Mouse (Mus musculus) midbrain, embryonic 15.5 days (tissue): ENCODE results near the gene Dennd1a. TPM values are rescaled to one million over a fixed set of nuclear protein-coding genes. Genes with fewer than 3 reads are reported as not detected.

Source experiments
- ATAC-seq: fragments of 200-750 bp; cut with Nextera tagmentation; replicated peaks from 2 replicates; pipeline ENCODE4 v1.8.0; 2017; ENCODE audit warnings: moderate TSS enrichment
- H3K27ac ChIP-seq: fragments of 300-500 bp; sonication (generic); 2 replicates; pipeline ENCODE4 v1.5.1; 2015; ENCODE audit warnings: mild to moderate bottlenecking, inconsistent platforms
- H3K27me3 ChIP-seq: fragments of 300-500 bp; sonication (generic); replicated peaks from 2 replicates; pipeline ENCODE4 v1.6.1; 2015; ENCODE audit warnings: inconsistent platforms
- H3K36me3 ChIP-seq: fragments of 300-500 bp; sonication (generic); replicated peaks from 2 replicates; pipeline ENCODE4 v1.6.1; 2015; ENCODE audit warnings: inconsistent platforms
- H3K4me1 ChIP-seq: fragments of 300-500 bp; sonication (generic); 2 replicates; pipeline ENCODE4 v1.6.1; 2015; ENCODE audit warnings: inconsistent platforms
- H3K4me2 ChIP-seq: fragments of 300-500 bp; sonication (generic); 2 replicates; pipeline ENCODE4 v1.6.1; 2015; ENCODE audit warnings: inconsistent platforms, mild to moderate bottlenecking, moderate library complexity
- H3K4me3 ChIP-seq: fragments of 300-500 bp; sonication (generic); 2 replicates; pipeline ENCODE4 v1.5.1; 2015; ENCODE audit warnings: mild to moderate bottlenecking, inconsistent platforms
- H3K9ac ChIP-seq: fragments of 300-500 bp; sonication (generic); 2 replicates; pipeline ENCODE4 v1.6.1; 2015; ENCODE audit warnings: mild to moderate bottlenecking, inconsistent platforms
- H3K9me3 ChIP-seq: fragments of 300-500 bp; sonication (generic); 2 replicates; pipeline ENCODE4 v1.6.1; 2016; ENCODE audit warnings: inconsistent platforms
- WGBS: fragments of 180-500 bp; shearing (Covaris S2); methylation state at CpG from one replicate; pipeline ENCODE4 v1.1.7; 2015; ENCODE audit warnings: mixed read lengths; 5-methylcytosine and 5-hydroxymethylcytosine counted together
- polyA plus RNA-seq: library from polyadenylated mRNA; unstranded; fragments of >200 nt; fragmentation: Nextera tagmentation; extraction: Ambion mirVana; gene quantifications from 2 replicates; pipeline ENCODE4 v1.2.1, GENCODE M21; 2015

Dennd1a gene
- polyA plus RNA-seq, 1 experiment from 2014 or later = 26.1 TPM

DNA sequence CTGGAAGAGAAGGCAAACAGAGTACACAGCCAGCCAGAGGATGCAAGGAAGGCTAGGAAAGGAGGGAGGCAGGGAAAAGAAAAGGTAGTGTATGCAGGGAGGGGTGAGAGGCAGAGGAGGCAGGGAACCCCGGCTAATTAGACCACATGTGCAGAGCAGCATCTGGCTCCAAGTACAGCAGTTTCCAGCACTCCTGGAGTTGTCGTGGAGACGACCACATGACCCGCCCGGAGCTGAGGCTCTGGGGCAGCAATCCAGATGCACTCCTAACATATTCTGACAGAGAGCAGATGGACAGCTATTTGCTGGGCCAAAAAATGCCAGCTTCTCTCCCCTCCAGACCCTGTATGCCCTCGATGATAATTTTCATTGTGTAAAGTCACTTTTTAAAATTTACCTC, 417.6 kb downstream of the Dennd1a start:
- no peak overlapping the region for H3K9ac ChIP-seq
- WGBS = 35% methylated on average over 6 of the region's 6 CpGs
- ATAC-seq = peak; percentile 62
- no peaks in the 10 kb centered on the region for H3K36me3 ChIP-seq
- no peaks in the 10 kb centered on the region for H3K27me3 ChIP-seq
- H3K4me3 ChIP-seq = no peak overlapping the region
- H3K4me2 ChIP-seq = no peak overlapping the region
- H3K27ac ChIP-seq = 0 out of 2 replicates have a peak overlapping the region, but pooled peaks have one; percentile 37
- no peaks in the 10 kb centered on the region for H3K9me3 ChIP-seq
- H3K4me1 ChIP-seq = peaks cover 6% of the 10 kb centered on the region

DNA sequence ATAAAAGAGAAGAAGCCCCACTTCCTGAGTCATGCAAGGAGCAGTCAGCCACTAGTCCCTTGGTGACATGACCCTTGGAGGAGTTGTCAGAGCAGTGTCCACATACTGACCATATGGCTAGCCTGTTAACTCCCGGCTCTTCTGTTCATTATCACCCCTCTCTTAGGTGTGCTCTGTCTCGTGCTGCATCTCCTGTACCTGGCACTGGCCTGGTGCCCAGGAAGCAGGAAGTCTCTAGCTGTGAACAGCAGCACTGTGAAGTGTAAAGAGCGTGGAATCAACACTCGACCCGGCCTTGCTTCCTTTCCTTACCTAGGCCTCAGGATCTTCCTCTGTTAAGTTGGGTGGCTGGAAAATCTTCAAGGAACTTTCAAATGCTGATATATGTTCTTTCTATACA, 419.8 kb downstream of the Dennd1a start:
- Histone ChIP-seq H3K36me3 (no peaks in the 10 kb centered on the region), H3K4me2 (no peak overlapping the region), H3K27ac (no peak overlapping the region), H3K4me1 (peaks cover 6% of the 10 kb centered on the region), H3K4me3 (no peak overlapping the region), H3K9ac (no peak overlapping the region), H3K9me3 (no peaks in the 10 kb centered on the region), H3K27me3 (no peaks in the 10 kb centered on the region)
- no peak for ATAC-seq
- WGBS = 88% methylated on average over 5 of the region's 5 CpGs

DNA sequence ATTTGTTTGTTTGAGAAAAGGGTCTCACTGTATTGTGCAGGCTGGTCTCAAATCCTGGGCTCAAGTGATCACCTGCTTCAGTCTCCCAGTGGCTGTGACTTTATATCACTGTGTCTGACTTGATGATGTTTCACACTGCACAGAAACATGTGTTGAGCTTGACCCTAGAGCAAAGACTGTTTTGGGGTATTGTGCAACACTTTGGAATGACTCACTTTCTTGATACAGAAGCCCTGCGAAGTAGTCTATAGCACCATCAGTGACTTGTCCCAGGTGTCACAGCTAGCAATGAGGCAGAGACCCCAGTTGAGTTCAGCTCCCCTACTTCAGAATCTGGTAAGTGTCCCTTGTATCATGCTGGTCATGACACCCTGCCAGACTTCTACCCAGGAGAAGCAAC, 429.7 kb downstream of the Dennd1a start:
- WGBS = 97% methylated on average over 1 of the region's 1 CpGs
- Histone ChIP-seq H3K9me3 (no peaks in the 10 kb centered on the region), H3K4me1 (no peaks in the 10 kb centered on the region), H3K36me3 (no peaks in the 10 kb centered on the region), H3K4me2 (no peak overlapping the region), H3K4me3 (no peak overlapping the region), H3K27me3 (no peaks in the 10 kb centered on the region), H3K9ac (no peak overlapping the region), H3K27ac (no peak overlapping the region)
- ATAC-seq = no peak

- ATAC-seq = no peak
- Histone ChIP-seq H3K9ac (no peak overlapping the region), H3K36me3 (no peaks in the 10 kb centered on the region), H3K4me3 (no peak overlapping the region), H3K4me2 (no peak overlapping the region), H3K27me3 (no peaks in the 10 kb centered on the region), H3K4me1 (no peaks in the 10 kb centered on the region), H3K27ac (no peak overlapping the region), H3K9me3 (no peaks in the 10 kb centered on the region)
- WGBS = 80% methylated on average over 3 of the region's 3 CpGs
Measured at GRCm38 (mm10) chr2:37856955-37857354, 430.2 kb downstream of the Dennd1a start.

- WGBS = 83% methylated on average over 2 of the region's 2 CpGs
- Histone ChIP-seq H3K4me3 (no peak overlapping the region), H3K4me1 (peaks cover 3% of the 10 kb centered on the region; the same call in 1 of the 2 replicates), H3K27me3 (no peaks in the 10 kb centered on the region), H3K27ac (no peak overlapping the region), H3K36me3 (no peaks in the 10 kb centered on the region), H3K9ac (no peak overlapping the region), H3K4me2 (no peak overlapping the region), H3K9me3 (no peaks in the 10 kb centered on the region)
- ATAC-seq = no peak
Measured at GRCm38 (mm10) chr2:37855226-37855625, 432.0 kb downstream of the Dennd1a start.

DNA sequence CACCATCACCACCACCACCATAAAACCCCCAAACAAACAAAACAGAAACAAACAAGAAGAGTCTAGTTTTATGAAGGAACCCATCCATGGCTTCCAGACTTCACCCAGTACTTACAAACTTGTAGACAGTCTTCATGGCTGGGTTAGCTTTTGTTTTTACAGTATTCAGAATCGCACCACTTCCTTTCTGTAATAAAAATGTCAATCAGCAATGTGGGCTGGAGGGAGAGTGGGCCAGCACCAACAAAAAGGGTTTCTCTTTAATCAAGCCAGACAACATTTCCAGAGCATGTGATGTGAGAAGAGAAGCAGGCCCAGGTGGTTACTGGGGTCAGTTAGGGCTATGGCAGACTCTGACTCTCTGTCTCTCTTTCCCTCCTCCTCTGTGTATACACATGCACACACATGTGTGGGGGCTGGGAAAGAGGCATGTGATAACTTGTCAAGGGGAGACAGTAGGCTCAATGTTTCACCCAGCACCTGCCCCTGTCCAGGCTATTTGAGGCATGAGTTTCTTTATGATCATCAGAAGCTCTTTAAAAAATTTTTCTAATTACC, 433.2 kb downstream of the Dennd1a start:
- Histone ChIP-seq H3K4me2 (no peak overlapping the region), H3K27me3 (no peaks in the 10 kb centered on the region), H3K9ac (no peak overlapping the region), H3K4me1 (peaks cover 3% of the 10 kb centered on the region; the same call in 1 of the 2 replicates), H3K9me3 (no peaks in the 10 kb centered on the region), H3K36me3 (no peaks in the 10 kb centered on the region), H3K4me3 (no peak overlapping the region), H3K27ac (no peak overlapping the region)
- ATAC-seq = no peak
- 98% methylated on average over 1 of the region's 1 CpGs for WGBS

DNA sequence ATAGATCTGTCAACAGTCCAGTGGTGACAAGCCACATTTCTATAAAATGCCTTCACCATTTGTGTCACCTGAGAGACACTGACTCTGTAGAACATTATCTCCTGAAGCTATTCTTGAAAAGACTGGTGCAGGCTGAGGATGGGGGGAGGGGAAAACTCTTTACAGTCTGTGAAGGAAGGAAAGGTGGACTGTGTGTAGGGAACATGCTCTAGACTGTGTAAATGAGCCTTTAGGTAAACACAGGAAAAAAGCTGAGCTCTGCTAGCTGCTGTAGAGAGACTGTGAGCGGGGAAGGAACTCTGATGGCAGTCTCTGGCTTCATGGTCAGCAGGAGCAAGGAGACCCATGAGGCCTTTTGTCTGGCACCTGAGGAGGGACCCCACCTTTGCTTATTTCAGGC, 436.6 kb downstream of the Dennd1a start:
- Histone ChIP-seq H3K27me3 (no peaks in the 10 kb centered on the region), H3K4me1 (peaks cover 3% of the 10 kb centered on the region; the same call in 1 of the 2 replicates), H3K9me3 (no peaks in the 10 kb centered on the region), H3K36me3 (no peaks in the 10 kb centered on the region), H3K4me3 (no peak overlapping the region), H3K27ac (no peak overlapping the region), H3K9ac (no peak overlapping the region), H3K4me2 (no peak overlapping the region)
- WGBS = 85% methylated on average over 1 of the region's 1 CpGs
- ATAC-seq = peak; percentile 51

- no peak overlapping the region for H3K9ac ChIP-seq
- no peak overlapping the region for H3K27ac ChIP-seq
- no peaks in the 10 kb centered on the region for H3K27me3 ChIP-seq
- no peaks in the 10 kb centered on the region for H3K36me3 ChIP-seq
- WGBS = 81% methylated on average over 3 of the region's 3 CpGs
- H3K4me2 ChIP-seq = no peak overlapping the region
- peaks cover 3% of the 10 kb centered on the region; the same call in 1 of the 2 replicates for H3K4me1 ChIP-seq
- no peak for ATAC-seq
- H3K4me3 ChIP-seq = no peak overlapping the region
- H3K9me3 ChIP-seq = no peaks in the 10 kb centered on the region
Measured at GRCm38 (mm10) chr2:37849357-37849756, 437.8 kb downstream of the Dennd1a start.

- WGBS = 16% methylated on average over 4 of the region's 4 CpGs
- H3K4me2 ChIP-seq = no peak overlapping the region
- H3K27me3 ChIP-seq = no peaks in the 10 kb centered on the region
- no peaks in the 10 kb centered on the region for H3K9me3 ChIP-seq
- peak; percentile 76 for ATAC-seq
- peak overlapping the region; percentile 27; the same call in 1 of the 2 replicates for H3K9ac ChIP-seq
- H3K4me3 ChIP-seq = no peak overlapping the region
- no peaks in the 10 kb centered on the region for H3K36me3 ChIP-seq
- H3K27ac ChIP-seq = peak overlapping the region; percentile 76
- H3K4me1 ChIP-seq = peaks cover 16% of the 10 kb centered on the region
Measured at GRCm38 (mm10) chr2:37842719-37843118, 444.5 kb downstream of the Dennd1a start.

DNA sequence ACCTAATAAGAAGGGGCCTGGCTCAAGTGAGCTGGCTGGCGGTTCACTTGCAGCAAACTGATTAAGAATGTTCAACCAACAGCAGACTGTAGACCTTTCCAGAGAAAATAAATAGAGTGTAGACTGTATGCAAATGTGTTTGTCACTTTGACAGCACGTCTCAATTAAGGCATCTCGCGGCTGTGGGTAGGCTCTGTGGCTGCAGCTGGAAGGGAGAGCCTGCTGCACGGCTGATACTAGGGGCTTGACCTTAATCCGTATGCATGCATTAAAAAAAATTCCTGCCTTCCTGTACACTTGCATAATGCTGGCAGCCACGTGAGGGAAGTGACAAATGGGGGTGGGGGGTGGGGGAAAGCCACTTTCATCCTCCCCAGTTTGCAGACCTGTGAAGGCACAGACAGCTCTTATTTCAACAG, 445.0 kb downstream of the Dennd1a start:
- 6% methylated on average over 7 of the region's 7 CpGs for WGBS
- H3K4me3 ChIP-seq = no peak overlapping the region
- H3K9ac ChIP-seq = no peak overlapping the region
- H3K4me1 ChIP-seq = peaks cover 16% of the 10 kb centered on the region
- peak; percentile 92 for ATAC-seq
- H3K27me3 ChIP-seq = no peaks in the 10 kb centered on the region
- H3K9me3 ChIP-seq = no peaks in the 10 kb centered on the region
- H3K36me3 ChIP-seq = no peaks in the 10 kb centered on the region
- H3K4me2 ChIP-seq = no peak overlapping the region
- peak overlapping the region; percentile 76 for H3K27ac ChIP-seq

DNA sequence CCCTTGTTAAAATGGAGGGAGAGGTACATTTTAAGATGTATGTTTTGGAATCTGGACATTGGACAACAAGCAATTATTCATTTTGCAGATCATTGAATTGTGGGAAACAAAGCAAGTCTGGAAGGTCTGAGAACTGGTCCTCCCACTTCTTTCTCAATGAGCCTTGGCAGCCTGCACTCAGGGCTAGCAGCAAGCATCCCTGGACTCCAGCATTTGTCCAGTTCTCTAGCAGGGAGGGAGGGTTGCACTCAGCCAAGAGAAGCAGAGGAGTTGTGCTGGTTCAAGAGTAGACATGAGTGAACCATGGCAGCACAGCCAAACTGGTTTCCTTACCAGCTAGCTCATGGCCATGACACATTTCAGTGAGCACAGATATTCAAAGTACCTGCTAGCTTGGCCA, 447.3 kb downstream of the Dennd1a start:
- Histone ChIP-seq H3K4me1 (peaks cover 16% of the 10 kb centered on the region), H3K27me3 (no peaks in the 10 kb centered on the region), H3K9me3 (no peaks in the 10 kb centered on the region), H3K4me2 (no peak overlapping the region), H3K9ac (no peak overlapping the region), H3K27ac (no peak overlapping the region), H3K4me3 (no peak overlapping the region), H3K36me3 (no peaks in the 10 kb centered on the region)
- no peak for ATAC-seq

DNA sequence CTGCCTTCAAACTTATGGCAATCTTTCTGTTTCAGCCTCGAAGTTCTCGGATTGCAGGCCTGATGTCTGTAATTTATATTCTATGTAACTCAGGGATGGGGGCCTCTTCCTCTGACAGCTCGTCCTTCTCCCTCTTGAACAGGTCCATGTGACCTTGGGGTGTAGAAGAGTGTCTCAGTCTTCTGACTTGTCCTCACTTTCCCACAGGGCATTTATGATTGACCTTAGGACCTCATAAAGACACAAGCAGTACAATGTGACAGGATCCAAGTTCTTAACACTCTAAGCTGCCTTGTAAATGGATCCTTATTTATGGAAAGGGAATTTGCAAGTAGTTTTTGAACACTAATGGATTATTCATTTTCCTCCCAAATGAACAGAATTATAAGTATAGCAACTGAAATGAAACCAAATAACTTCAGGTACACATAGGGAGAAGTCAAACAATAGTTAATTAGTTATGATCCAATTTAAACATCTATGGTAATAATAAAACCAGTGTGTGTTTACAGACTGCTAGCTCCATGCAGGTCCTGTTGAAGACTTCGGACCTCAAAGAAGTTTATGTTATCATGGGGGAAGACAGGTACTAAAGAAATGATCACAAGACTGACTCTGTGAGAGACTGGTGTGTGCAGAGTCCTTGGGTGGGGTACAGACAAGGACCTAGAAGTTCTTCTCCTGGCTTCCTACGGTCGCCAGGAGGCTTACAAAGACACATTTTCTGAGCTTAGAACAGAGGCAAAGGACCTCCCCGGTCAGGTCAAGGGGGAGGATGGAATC, 448.8 kb downstream of the Dennd1a start:
- Histone ChIP-seq H3K9me3 (no peaks in the 10 kb centered on the region), H3K4me3 (no peak overlapping the region), H3K4me2 (no peak overlapping the region), H3K36me3 (no peaks in the 10 kb centered on the region), H3K9ac (no peak overlapping the region), H3K27me3 (no peaks in the 10 kb centered on the region), H3K4me1 (peaks cover 16% of the 10 kb centered on the region), H3K27ac (no peak overlapping the region)
- no peak for ATAC-seq
- 88% methylated on average over 7 of the region's 7 CpGs for WGBS

GRCm38 (mm10) chr2:37837542-37837941, 449.6 kb downstream of the Dennd1a start:
- no peak for ATAC-seq
- H3K4me2 ChIP-seq = no peak overlapping the region
- H3K9ac ChIP-seq = no peak overlapping the region
- H3K9me3 ChIP-seq = no peaks in the 10 kb centered on the region
- H3K36me3 ChIP-seq = no peaks in the 10 kb centered on the region
- H3K4me3 ChIP-seq = no peak overlapping the region
- no peak overlapping the region for H3K27ac ChIP-seq
- over 99% methylated on average over 3 of the region's 3 CpGs for WGBS
- H3K27me3 ChIP-seq = no peaks in the 10 kb centered on the region
- peaks cover 13% of the 10 kb centered on the region for H3K4me1 ChIP-seq
